Mouse (Mus musculus) bone marrow macrophage, adult 2 months (primary cell): Measurements from ENCODE around the gene Adi1.

Source experiments
- CTCF ChIP-seq: IDR thresholded peaks from 2 replicates; pipeline ENCODE4 v1.5.1; 2012; ENCODE audit warnings: low read depth, mild to moderate bottlenecking, low read length, moderate library complexity
- POLR2A ChIP-seq: IDR thresholded peaks from 2 replicates; pipeline ENCODE4 v1.6.1; 2012; ENCODE audit warnings: mild to moderate bottlenecking, low read depth, low read length, borderline replicate concordance

DNA sequence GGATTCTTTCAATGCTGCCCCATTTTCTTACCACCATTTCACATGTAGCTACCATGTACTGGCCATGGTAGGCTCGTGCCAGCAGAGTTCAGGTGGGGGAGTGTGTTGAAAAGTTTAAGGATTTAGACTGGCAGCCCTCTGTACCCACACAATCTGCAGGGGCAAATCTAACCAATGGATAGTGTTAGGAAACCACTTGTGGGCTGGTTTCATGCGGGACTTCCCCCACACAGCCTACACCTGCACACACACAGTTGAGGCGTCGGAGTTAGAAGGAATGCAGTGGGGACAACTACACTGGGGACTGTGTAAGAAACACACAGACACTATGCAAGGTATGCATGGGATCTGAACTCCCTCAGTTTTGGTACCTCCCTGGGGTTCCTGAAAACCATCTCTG lies 51.2 kb downstream of the Adi1 start:
- TF ChIP-seq CTCF (no peak), POLR2A (no peak)
